Mouse (Mus musculus) frontal cortex, postnatal 25 days (tissue): ENCODE measurements around the gene Gtf2a2.

ENCODE experiments used
- DNase-seq, 2 experiments: peaks; one replicate each; pipeline ENCODE4 v3.0.0; 2022; ENCODE audit warnings: low spot score in 2 of 2

Gtf2a2 gene

GRCm38 (mm10) chr9:70012408-70012901 is at the start of gene Gtf2a2:
Gene Gtf2a2, plus strand, starts transcription at chr9:70012550.
- peak; percentile 86 to 87 for DNase-seq

- DNase-seq: no peak
Measured at GRCm38 (mm10) chr9:69964370-69964769, 48.0 kb upstream of the Gtf2a2 start.

GRCm38 (mm10) chr9:69985526-69985925 is 26.8 kb upstream of the Gtf2a2 start:
- DNase-seq: no peak

GRCm38 (mm10) chr9:69986063-69986462 is 26.3 kb upstream of the Gtf2a2 start:
- DNase-seq: no peak

GRCm38 (mm10) chr9:69986571-69986970 is 25.8 kb upstream of the Gtf2a2 start:
- DNase-seq: no peak

GRCm38 (mm10) chr9:69987579-69987978 is 24.8 kb upstream of the Gtf2a2 start:
- DNase-seq: peak; percentile 54 to 56

- no peak for DNase-seq
Measured at GRCm38 (mm10) chr9:69988706-69989302, 23.5 kb upstream of the Gtf2a2 start.

- peak; percentile 91 to 95 for DNase-seq
Measured at GRCm38 (mm10) chr9:69989303-69990121, 22.8 kb upstream of the Gtf2a2 start, which contains the start of gene Bnip2. Gene Bnip2, plus strand, starts transcription at chr9:69989466.

GRCm38 (mm10) chr9:69990346-69990745 is 22.0 kb upstream of the Gtf2a2 start:
- DNase-seq: no peak

GRCm38 (mm10) chr9:69992841-69993277 is 19.5 kb upstream of the Gtf2a2 start:
- no peak for DNase-seq

GRCm38 (mm10) chr9:69993479-69993878 is 18.9 kb upstream of the Gtf2a2 start:
- DNase-seq: no peak

- DNase-seq: no peak
Measured at GRCm38 (mm10) chr9:69994547-69994946, 17.8 kb upstream of the Gtf2a2 start.

- no peak for DNase-seq
Measured at GRCm38 (mm10) chr9:69999318-69999717, 13.0 kb upstream of the Gtf2a2 start.

- DNase-seq: no peak
Measured at GRCm38 (mm10) chr9:70003516-70003915, 8.8 kb upstream of the Gtf2a2 start.

- DNase-seq: no peak
Measured at GRCm38 (mm10) chr9:70006984-70007383, 5.4 kb upstream of the Gtf2a2 start.

GRCm38 (mm10) chr9:70007506-70008248 is 4.7 kb upstream of the Gtf2a2 start:
- DNase-seq: no peak

- DNase-seq: no peak
Measured at GRCm38 (mm10) chr9:70009754-70010304, 2.5 kb upstream of the Gtf2a2 start.

- DNase-seq: no peak
Measured at GRCm38 (mm10) chr9:70010781-70011473, 1.4 kb upstream of the Gtf2a2 start.

- no peak for DNase-seq
Measured at GRCm38 (mm10) chr9:70011537-70012407, 578 bp upstream of the Gtf2a2 start.

GRCm38 (mm10) chr9:70015632-70016031 is 3.3 kb downstream of the Gtf2a2 start:
- no peak for DNase-seq
